Mouse (Mus musculus) neutrophil, adult 5-6 weeks (primary cell): ENCODE results near the gene Cgn. TPM values are rescaled to one million over a fixed set of nuclear protein-coding genes. Genes with fewer than 3 reads are reported as not detected.
"Not testable (repeated sequence)": the region's sequence is repeated elsewhere in the genome, so short reads cannot be mapped to it uniquely, and the experiment has no call there.

Source experiments
- ATAC-seq: fragments of 151-379, 151-347 bp; 2 replicates; pipeline ENCODE4 v1.8.0; 2017; ENCODE audit warnings: mild to moderate bottlenecking, moderate TSS enrichment; ENCODE audit not compliant: insufficient number of reproducible peaks, poor library complexity, low FRiP score, severe bottlenecking; ENCODE audit errors: extremely low read depth
- total RNA-seq: library from RNA; stranded (forward); fragments of 200-1000 nt; gene quantifications from 2 replicates; pipeline ENCODE4 v1.2.3, GENCODE M21; 2017

The Cgn gene
- total RNA-seq, 1 experiment from 2014 or later = not detected

DNA sequence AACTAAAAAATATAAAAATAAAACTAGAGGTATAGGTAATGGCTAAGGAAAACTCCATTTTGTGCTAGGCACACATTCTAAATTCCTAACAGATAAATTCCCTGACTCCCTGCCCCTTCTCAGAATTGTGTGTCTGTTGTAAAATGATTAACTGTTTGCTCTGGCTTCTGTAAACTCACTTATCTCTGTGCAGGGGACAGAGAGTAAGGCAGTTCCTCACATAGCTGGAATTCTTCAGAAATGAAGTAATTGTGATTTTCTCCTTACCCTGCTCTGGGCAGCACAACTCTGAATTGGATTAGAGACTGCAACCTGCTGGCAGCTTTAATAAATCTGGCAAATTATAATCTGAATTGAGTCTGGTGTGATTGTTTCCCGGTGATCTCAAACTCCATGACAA, 68.0 kb downstream of the Cgn start:
- ATAC-seq = not testable (repeated sequence)

DNA sequence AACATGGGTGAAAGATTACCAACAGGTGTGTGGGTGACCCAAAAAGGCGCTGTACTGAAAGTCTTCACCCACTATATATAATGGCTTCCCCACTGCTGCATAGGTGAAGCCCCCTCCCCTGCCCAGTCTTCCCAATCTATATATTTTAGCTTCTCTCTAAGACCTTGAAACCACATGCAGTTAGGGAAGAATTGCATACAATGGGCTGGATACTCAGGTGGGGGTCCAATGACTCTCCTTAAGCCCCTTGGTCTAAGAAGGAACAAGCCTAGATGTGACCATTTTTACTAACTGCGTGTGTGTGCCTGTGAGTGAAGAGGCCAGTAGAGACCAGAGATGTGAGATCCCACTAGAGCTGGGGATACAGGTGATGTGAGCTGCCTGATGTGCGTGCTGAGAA, 72.9 kb downstream of the Cgn start:
- ATAC-seq = not testable (repeated sequence)

DNA sequence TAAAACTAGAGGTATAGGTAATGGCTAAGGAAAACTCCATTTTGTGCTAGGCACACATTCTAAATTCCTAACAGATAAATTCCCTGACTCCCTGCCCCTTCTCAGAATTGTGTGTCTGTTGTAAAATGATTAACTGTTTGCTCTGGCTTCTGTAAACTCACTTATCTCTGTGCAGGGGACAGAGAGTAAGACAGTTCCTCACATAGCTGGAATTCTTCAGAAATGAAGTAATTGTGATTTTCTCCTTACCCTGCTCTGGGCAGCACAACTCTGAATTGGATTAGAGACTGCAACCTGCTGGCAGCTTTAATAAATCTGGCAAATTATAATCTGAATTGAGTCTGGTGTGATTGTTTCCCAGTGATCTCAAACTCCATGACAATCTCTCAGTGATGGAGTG, 75.7 kb downstream of the Cgn start:
- not testable (repeated sequence) for ATAC-seq

Other genes starting within 250 kb of the Cgn start
- gene Snx27, start 203.8 kb downstream of the Cgn start, total RNA-seq = 41.3 and 47.1 TPM in 2 replicates
- gene Gm10972, start 143.4 kb downstream of the Cgn start, total RNA-seq = not detected in 2 replicates
- 4.1 and 4.9 TPM in 2 replicates for gene Tuft1, start 127.6 kb downstream of the Cgn start, total RNA-seq
- not detected in 2 replicates for gene Selenbp2, start 92.9 kb downstream of the Cgn start, total RNA-seq
- 32.0 and 35.3 TPM in 2 replicates for gene Pogz, start 51.1 kb upstream of the Cgn start, total RNA-seq
- 98.0 and 111 TPM in 2 replicates for gene Psmb4, start 100.5 kb upstream of the Cgn start, total RNA-seq
- 1.4 and 1.7 TPM in 2 replicates for gene Selenbp1, start 146.6 kb upstream of the Cgn start, total RNA-seq
- 38.9 and 44.0 TPM in 2 replicates for gene Rfx5, start 167.6 kb upstream of the Cgn start, total RNA-seq
- gene Pi4kb, start 188.2 kb upstream of the Cgn start, total RNA-seq = 40.3 and 42.2 TPM in 2 replicates
- 22.7 and 34.4 TPM in 2 replicates for gene Zfp687, start 229.0 kb upstream of the Cgn start, total RNA-seq